Mouse (Mus musculus): Measurements from ENCODE around the gene Vipas39.

DNA sequence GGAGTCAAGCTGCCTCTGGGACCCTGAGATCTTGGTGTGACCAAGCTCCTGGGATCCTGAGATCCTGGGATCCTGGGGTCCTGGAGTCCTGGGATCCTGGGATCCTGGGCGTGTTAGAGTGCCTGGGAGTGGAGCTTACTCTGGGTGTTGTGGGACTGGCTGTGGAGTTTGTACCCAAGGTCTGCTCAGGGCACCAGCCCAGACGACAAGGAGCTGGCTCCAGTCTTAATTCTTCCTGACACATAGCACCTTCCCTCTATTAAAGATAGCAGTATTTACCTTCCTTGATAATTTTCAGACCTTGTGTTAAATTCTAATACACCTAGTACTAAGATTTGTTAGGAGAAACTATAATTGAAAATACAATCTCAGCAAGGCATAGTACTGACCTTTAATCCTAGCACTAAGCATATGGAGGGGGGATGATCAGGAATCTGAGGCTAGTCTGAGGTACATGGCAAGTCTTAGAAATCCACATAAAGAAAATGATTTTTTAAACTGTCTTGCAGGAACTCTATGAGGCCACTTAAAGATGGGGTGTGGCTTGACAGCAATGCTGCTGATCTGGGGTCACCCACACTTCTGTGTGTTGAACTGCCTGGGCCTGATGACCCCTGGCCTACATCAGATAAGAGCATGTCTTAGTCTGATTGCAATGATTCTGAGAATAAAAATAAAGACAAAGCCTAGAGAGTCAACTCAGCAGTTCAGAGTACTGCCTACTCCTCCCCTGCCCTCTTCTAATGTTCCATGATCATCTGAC, 53.0 kb downstream of the Vipas39 start:
- no peak for TF ChIP-seq CTCF (IDR thresholded peaks at IDR 0.05; ENCODE audit: control insufficient read depth, insufficient read depth, low read length)
- no peak for TF ChIP-seq POLR2A (IDR thresholded peaks at IDR 0.05; ENCODE audit: borderline replicate concordance, control insufficient read depth, low read depth, low read length)
